Mouse (Mus musculus): ENCODE measurements around the gene Fsd1. TPM values are rescaled to one million over a fixed set of nuclear protein-coding genes. Genes with fewer than 3 reads are reported as not detected.

Fsd1 gene
- polyA plus RNA-seq, 1 experiment from 2014 or later, result 5.2 TPM

DNA sequence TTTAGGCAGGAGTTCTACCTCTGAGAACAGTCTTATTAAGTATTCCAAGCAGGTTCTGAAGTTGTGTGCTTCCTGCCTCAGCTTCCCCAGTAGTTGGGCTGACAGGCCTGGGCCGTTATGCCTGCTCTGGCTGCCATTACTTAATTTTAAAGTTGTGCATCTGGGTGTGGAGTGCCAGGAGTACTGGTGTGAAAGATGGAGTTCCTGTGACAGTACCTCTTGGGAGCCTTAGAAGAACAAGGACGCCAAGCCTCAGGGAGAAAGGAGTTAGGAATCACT is 23.6 kb downstream of the Fsd1 start:
- 42% methylated on average over 2 of the region's 2 CpGs for WGBS (ENCODE audit: insufficient replicate concordance)
- Histone ChIP-seq H3K27ac (ENCODE audit: low read depth, low read length) (no peak overlapping the region), H3K4me1 (ENCODE audit: control insufficient read depth, insufficient read depth, low read length) (peaks cover 18% of the 10 kb centered on the region)

GRCm38 (mm10) chr17:56010255-56010654 is 23.9 kb downstream of the Fsd1 start:
- Histone ChIP-seq H3K4me1 (ENCODE audit: control insufficient read depth, insufficient read depth, low read length) (peaks cover 18% of the 10 kb centered on the region), H3K27me3 (ENCODE audit: control insufficient read depth, insufficient read depth, low read length) (no peaks in the 10 kb centered on the region), H3K9ac (ENCODE audit: low read depth, low read length) (peak overlapping the region; percentile 86), H3K9me3 (replicated peaks; ENCODE audit: control insufficient read depth, low read length) (no peaks in the 10 kb centered on the region), H3K4me3 (ENCODE audit: low read depth, low read length) (peak overlapping the region; percentile 81; the same call in 1 of the 2 replicates), H3K4me2 (peak overlapping the region; percentile 100), H3K36me3 (ENCODE audit: control insufficient read depth, insufficient read depth, low read length) (peaks cover 17% of the 10 kb centered on the region), H3K27ac (ENCODE audit: low read depth, low read length) (no peak overlapping the region)
- ATAC-seq (replicated peaks; ENCODE audit: insufficient number of reproducible peaks, low FRiP score, low TSS enrichment), result no peak
- WGBS (ENCODE audit: insufficient replicate concordance), result 67% methylated on average over 14 of the region's 14 CpGs

More for the DNA sequence above, 23.6 kb downstream of the Fsd1 start:
- Histone ChIP-seq H3K36me3 (ENCODE audit: control insufficient read depth, insufficient read depth, low read length) (peaks cover 14% of the 10 kb centered on the region; the same call in 1 of the 2 replicates), H3K9me3 (replicated peaks; ENCODE audit: control insufficient read depth, low read length) (no peaks in the 10 kb centered on the region), H3K4me2 (peak overlapping the region; percentile 100), H3K27me3 (ENCODE audit: control insufficient read depth, insufficient read depth, low read length) (no peaks in the 10 kb centered on the region), H3K9ac (ENCODE audit: low read depth, low read length) (peak overlapping the region; percentile 86), H3K4me3 (ENCODE audit: low read depth, low read length) (peak overlapping the region; percentile 81)
- ATAC-seq (replicated peaks; ENCODE audit: insufficient number of reproducible peaks, low FRiP score, low TSS enrichment), result no peak

- Histone ChIP-seq H3K4me1 (ENCODE audit: control insufficient read depth, insufficient read depth, low read length) (peaks cover 18% of the 10 kb centered on the region), H3K27ac (ENCODE audit: low read depth, low read length) (no peak overlapping the region), H3K9ac (ENCODE audit: low read depth, low read length) (no peak overlapping the region), H3K9me3 (replicated peaks; ENCODE audit: control insufficient read depth, low read length) (no peaks in the 10 kb centered on the region), H3K4me3 (ENCODE audit: low read depth, low read length) (no peak overlapping the region), H3K4me2 (0 out of 2 replicates have a peak overlapping the region, but pooled peaks have one; percentile 100), H3K27me3 (ENCODE audit: control insufficient read depth, insufficient read depth, low read length) (no peaks in the 10 kb centered on the region), H3K36me3 (ENCODE audit: control insufficient read depth, insufficient read depth, low read length) (peaks cover 21% of the 10 kb centered on the region)
- no peak for ATAC-seq (replicated peaks; ENCODE audit: insufficient number of reproducible peaks, low FRiP score, low TSS enrichment)
- WGBS (ENCODE audit: insufficient replicate concordance), result 13% methylated on average over 9 of the region's 9 CpGs
Observed at GRCm38 (mm10) chr17:56010681-56011080, 24.4 kb downstream of the Fsd1 start.

GRCm38 (mm10) chr17:56011441-56011840 is 25.1 kb downstream of the Fsd1 start:
- H3K27ac ChIP-seq (ENCODE audit: low read depth, low read length), result no peak overlapping the region
- no peak overlapping the region for H3K4me3 ChIP-seq (ENCODE audit: low read depth, low read length)
- H3K4me2 ChIP-seq, result no peak overlapping the region
- peaks cover 18% of the 10 kb centered on the region for H3K4me1 ChIP-seq (ENCODE audit: control insufficient read depth, insufficient read depth, low read length)
- peaks cover 25% of the 10 kb centered on the region for H3K36me3 ChIP-seq (ENCODE audit: control insufficient read depth, insufficient read depth, low read length)
- no peak for ATAC-seq (replicated peaks; ENCODE audit: insufficient number of reproducible peaks, low FRiP score, low TSS enrichment)
- no peaks in the 10 kb centered on the region for H3K27me3 ChIP-seq (ENCODE audit: control insufficient read depth, insufficient read depth, low read length)
- no peak overlapping the region for H3K9ac ChIP-seq (ENCODE audit: low read depth, low read length)
- H3K9me3 ChIP-seq (replicated peaks; ENCODE audit: control insufficient read depth, low read length), result no peaks in the 10 kb centered on the region
- WGBS (ENCODE audit: insufficient replicate concordance), result 87% methylated on average over 7 of the region's 7 CpGs

GRCm38 (mm10) chr17:56015293-56015692 is 29.0 kb downstream of the Fsd1 start:
- H3K4me3 ChIP-seq (ENCODE audit: low read depth, low read length), result no peak overlapping the region
- peaks cover under 1% of the 10 kb centered on the region; the same call in 1 of the 2 replicates for H3K4me1 ChIP-seq (ENCODE audit: control insufficient read depth, insufficient read depth, low read length)
- peaks cover 43% of the 10 kb centered on the region for H3K36me3 ChIP-seq (ENCODE audit: control insufficient read depth, insufficient read depth, low read length)
- WGBS (ENCODE audit: insufficient replicate concordance), result 91% methylated on average over 9 of the region's 9 CpGs
- no peak overlapping the region for H3K9ac ChIP-seq (ENCODE audit: low read depth, low read length)
- H3K4me2 ChIP-seq, result no peak overlapping the region
- H3K9me3 ChIP-seq (replicated peaks; ENCODE audit: control insufficient read depth, low read length), result no peaks in the 10 kb centered on the region
- no peak for ATAC-seq (replicated peaks; ENCODE audit: insufficient number of reproducible peaks, low FRiP score, low TSS enrichment)
- no peak overlapping the region for H3K27ac ChIP-seq (ENCODE audit: low read depth, low read length)
- H3K27me3 ChIP-seq (ENCODE audit: control insufficient read depth, insufficient read depth, low read length), result no peaks in the 10 kb centered on the region

GRCm38 (mm10) chr17:56016382-56016781 is 30.1 kb downstream of the Fsd1 start:
- Histone ChIP-seq H3K9me3 (replicated peaks; ENCODE audit: control insufficient read depth, low read length) (no peaks in the 10 kb centered on the region), H3K36me3 (ENCODE audit: control insufficient read depth, insufficient read depth, low read length) (peaks cover 45% of the 10 kb centered on the region), H3K4me1 (ENCODE audit: control insufficient read depth, insufficient read depth, low read length) (peaks cover 4% of the 10 kb centered on the region; the same call in 1 of the 2 replicates), H3K9ac (ENCODE audit: low read depth, low read length) (no peak overlapping the region), H3K4me3 (ENCODE audit: low read depth, low read length) (no peak overlapping the region), H3K27ac (ENCODE audit: low read depth, low read length) (no peak overlapping the region), H3K27me3 (ENCODE audit: control insufficient read depth, insufficient read depth, low read length) (no peaks in the 10 kb centered on the region), H3K4me2 (no peak overlapping the region)
- WGBS (ENCODE audit: insufficient replicate concordance), result 89% methylated on average over 8 of the region's 8 CpGs
- no peak for ATAC-seq (replicated peaks; ENCODE audit: insufficient number of reproducible peaks, low FRiP score, low TSS enrichment)

DNA sequence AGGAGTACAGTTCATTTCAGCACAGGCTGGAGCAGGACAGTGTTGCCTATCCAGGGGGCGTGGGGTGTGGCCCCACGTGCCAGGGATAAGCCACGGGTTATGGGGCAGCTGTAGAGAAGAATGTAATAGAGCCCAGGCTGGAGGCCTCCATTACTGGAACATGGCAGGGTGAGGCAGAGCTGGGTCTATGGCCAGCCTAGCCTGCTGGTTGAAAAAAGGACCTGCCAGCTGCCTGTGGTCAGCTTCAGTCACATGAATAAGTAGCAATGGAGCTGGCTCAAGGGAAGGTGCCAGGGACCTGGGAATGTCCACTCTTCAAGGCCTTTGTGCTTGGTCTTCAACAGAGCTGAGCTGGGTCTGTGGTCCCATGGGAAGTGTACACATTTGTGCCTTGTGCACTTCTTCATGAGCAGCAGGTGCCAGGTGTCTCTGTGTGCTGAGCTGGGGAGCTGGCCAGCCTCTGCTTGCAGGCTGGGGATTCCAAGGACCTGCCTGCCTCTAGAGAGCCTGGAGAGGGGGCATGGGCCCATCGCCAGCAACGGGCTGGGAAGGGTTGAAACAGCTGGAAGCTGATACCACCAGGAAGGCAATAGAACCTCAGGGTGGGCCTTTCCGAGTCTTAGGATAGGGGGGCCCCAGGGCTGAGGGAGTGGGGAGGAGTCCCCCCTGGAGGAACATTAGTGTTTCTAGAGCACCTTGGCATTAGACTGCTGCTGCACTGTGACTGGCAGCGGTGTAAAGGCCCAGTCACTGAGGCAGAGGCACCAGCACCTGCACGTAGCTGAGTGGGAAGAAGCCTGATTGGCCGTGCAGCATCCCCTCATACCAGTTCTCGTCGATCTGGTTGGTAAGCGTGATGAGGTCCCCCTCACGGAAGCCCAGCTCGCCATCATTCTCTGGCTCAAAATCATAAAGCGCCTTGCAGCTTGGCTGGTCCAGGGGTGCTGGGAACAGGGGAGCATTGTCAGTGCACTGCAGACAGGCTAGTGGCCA is 30.8 kb downstream of the Fsd1 start:
- Histone ChIP-seq H3K36me3 (ENCODE audit: control insufficient read depth, insufficient read depth, low read length) (peaks cover 42% of the 10 kb centered on the region), H3K9ac (ENCODE audit: low read depth, low read length) (no peak overlapping the region)
- no peak for ATAC-seq (replicated peaks; ENCODE audit: insufficient number of reproducible peaks, low FRiP score, low TSS enrichment)

DNA sequence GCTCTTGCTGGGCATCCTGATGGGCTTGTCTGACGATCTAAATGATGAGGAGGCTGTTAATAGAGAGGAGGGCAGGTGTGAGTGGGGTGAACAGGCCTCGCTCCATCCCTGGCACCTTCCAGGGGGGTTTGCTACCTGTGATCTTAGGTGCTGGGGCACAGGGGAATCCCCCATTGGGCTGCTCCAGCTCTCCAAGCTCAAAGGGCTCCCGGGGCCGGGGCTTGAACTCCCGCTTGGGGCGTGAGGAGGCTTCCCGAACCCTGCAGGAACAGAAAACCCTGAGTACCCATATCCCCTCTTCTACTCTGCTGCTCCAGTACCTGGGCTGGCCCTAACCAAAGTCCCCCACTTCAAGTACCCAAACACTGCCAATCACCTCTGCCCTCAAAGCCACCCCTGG is 31.5 kb downstream of the Fsd1 start:
- H3K36me3 ChIP-seq (ENCODE audit: control insufficient read depth, insufficient read depth, low read length), result peaks cover 41% of the 10 kb centered on the region
- no peak overlapping the region for H3K27ac ChIP-seq (ENCODE audit: low read depth, low read length)
- no peak overlapping the region for H3K4me2 ChIP-seq
- peaks cover 9% of the 10 kb centered on the region for H3K4me1 ChIP-seq (ENCODE audit: control insufficient read depth, insufficient read depth, low read length)
- H3K27me3 ChIP-seq (ENCODE audit: control insufficient read depth, insufficient read depth, low read length), result no peaks in the 10 kb centered on the region
- H3K9ac ChIP-seq (ENCODE audit: low read depth, low read length), result no peak overlapping the region
- no peak overlapping the region for H3K4me3 ChIP-seq (ENCODE audit: low read depth, low read length)
- WGBS (ENCODE audit: insufficient replicate concordance), result 81% methylated on average over 7 of the region's 7 CpGs
- ATAC-seq (replicated peaks; ENCODE audit: insufficient number of reproducible peaks, low FRiP score, low TSS enrichment), result no peak
- H3K9me3 ChIP-seq (replicated peaks; ENCODE audit: control insufficient read depth, low read length), result no peaks in the 10 kb centered on the region

More for the DNA sequence above, 30.8 kb downstream of the Fsd1 start:
- H3K27ac ChIP-seq (ENCODE audit: low read depth, low read length), result no peak overlapping the region
- no peaks in the 10 kb centered on the region for H3K27me3 ChIP-seq (ENCODE audit: control insufficient read depth, insufficient read depth, low read length)
- no peak overlapping the region for H3K4me3 ChIP-seq (ENCODE audit: low read depth, low read length)
- WGBS (ENCODE audit: insufficient replicate concordance), result 83% methylated on average over 15 of the region's 15 CpGs
- peaks cover 4% of the 10 kb centered on the region; the same call in 1 of the 2 replicates for H3K4me1 ChIP-seq (ENCODE audit: control insufficient read depth, insufficient read depth, low read length)
- H3K9me3 ChIP-seq (replicated peaks; ENCODE audit: control insufficient read depth, low read length), result no peaks in the 10 kb centered on the region
- H3K4me2 ChIP-seq, result no peak overlapping the region
